Mouse (Mus musculus) frontal cortex, postnatal 14 days (tissue): ENCODE results near the gene Sigmar1.
"Not testable (repeated sequence)": the region's sequence is repeated elsewhere in the genome, so short reads cannot be mapped to it uniquely, and the experiment has no call there.

Source experiments
- DNase-seq, 2 experiments: peaks; one replicate each; pipeline ENCODE4 v3.0.0; 2022; ENCODE audit warnings: low spot score in 2 of 2

Gene Sigmar1

DNA sequence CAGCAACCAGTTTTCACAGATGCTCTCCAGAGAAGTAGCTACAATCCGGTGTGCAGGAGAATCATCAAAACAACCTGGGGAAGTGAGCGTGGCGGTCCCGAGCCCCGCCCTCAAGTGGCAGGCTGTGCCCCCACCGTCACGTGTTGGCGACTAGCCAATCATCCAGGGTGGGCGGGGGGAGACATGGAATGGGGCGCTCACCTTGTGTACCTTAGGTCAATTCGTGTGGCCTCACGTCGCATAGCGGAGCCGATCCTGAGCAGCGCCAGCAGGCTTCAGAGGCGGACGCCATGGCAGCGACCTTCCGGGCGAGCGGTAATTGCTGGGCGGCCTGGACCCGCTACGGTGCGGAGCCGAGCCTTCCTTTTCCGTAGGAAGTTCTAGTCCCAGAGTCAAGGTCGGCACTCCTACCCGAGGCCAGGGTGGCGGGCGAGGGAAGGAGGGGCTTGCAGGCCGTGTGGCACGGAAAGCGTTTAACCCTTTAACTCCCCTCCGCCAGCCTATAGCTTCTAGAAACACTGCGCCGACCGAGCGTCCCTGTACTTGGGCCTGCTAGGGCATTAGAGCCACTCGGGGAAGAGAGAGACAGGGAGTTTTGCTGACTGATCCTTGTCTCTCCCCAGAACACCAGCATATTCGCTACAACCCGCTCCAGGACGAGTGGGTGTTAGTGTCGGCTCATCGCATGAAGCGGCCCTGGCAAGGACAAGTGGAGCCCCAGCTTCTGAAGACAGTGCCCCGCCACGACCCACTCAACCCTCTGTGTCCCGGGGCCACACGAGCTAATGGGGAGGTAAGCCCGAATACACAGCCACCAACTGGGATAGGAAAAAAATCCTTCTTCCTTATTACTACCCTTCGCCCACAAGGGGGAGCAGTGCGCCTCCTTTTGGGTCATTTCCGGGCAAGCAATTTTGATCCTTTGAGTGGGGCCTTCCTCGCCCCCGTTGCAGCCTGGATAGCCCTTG, at the start of gene Sigmar1:
Gene Sigmar1 (minus strand): TSS at position 820 of the 968 bp plus-strand sequence.
- peak; percentile 75 to 76 for DNase-seq

DNA sequence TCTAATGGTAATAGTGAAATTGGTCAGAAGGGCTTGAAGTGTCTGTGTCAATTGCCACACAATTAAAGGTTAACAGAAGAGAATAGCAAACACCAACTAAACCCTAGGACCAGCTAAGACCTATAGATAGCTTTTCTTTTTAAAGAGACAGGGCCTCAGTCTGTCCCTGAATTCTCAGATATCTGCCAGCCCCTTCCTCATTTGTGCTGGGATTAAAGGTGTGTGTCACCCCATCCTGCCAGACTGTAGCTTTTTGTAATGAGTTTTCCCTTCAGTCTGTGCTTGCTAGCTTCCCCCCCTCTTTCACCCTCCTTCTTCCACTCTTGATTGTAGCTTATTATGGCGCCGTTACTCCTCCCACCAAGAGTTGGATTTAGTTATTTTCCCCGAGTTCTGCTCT, 27.2 kb upstream of the Sigmar1 start:
- not testable (repeated sequence) for DNase-seq

DNA sequence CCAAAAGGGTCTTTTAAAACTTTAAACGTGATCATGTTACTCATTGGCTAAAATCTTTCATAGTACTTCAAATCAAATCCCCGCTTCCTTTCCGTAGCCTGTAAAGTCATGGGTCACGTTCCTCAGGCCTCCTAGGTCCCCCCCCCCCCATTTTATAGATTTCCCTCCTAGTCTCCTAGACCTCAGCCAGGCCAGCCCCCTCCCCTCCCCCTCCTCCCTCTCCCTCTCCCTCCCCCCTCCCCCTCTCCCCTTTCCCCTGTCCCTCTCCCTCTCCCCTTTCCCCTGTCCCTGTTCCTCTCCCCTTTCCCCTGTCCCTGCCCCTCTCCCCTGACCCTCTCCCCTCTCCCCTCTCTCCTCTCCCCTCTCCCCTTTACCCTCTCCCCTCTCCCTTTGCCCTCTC, 26.8 kb upstream of the Sigmar1 start:
- DNase-seq = not testable (repeated sequence)

DNA sequence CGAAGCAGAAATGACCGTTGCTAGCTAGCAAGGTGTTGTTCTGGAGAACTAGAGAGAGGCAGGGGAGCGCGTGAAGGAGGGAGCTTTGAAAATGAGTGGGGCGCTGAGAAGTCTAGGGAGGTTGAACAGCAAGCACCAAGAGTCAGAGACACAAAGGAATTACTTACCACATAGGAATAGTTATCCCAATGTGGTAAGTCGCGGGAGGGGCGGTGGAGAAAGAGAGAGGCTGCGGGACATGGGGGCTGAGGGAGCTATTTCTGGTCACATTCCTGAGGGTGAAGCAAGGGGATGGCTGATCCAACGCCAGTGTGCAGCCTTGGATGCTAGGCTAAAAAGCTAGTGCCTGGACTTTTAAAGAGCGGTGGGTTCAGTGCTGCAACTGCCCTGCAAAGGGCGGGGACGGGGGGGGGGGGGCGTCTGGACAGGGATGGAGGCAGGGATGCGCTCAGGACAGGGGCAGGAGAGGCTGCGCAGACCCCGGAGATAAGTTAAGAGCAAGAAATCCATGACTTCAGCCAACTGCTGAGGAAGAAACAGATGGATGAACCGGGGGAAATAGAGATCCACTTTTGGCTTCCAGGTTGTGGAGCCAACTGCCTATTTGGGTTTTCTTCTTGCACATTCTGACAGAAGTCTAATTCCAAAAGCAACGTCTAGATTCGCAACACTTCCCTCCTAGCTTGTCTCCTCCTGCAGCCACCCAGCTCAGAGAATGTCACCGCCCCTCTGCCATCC, 26.0 kb upstream of the Sigmar1 start:
- not testable (repeated sequence) for DNase-seq

DNA sequence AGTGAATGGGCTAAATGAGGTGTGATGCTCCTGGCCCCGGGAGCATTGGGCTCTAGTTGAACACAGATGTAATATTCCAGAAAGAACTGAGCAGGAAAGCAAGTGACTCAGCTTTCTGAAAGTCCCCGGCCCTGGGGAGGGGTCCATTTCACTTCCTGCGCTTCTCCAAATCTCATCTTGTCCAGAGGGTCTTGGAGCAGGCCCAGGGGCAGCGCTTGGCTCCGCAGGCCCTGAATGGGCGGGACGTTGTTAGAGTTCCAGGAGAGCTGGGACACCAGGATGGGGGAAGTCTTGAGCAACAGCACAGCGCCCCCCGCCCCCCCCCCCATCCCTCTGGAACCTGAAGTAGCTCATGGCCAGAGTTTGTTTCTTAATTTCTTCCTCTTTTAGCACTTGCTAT, 25.3 kb upstream of the Sigmar1 start:
- DNase-seq = not testable (repeated sequence)

DNA sequence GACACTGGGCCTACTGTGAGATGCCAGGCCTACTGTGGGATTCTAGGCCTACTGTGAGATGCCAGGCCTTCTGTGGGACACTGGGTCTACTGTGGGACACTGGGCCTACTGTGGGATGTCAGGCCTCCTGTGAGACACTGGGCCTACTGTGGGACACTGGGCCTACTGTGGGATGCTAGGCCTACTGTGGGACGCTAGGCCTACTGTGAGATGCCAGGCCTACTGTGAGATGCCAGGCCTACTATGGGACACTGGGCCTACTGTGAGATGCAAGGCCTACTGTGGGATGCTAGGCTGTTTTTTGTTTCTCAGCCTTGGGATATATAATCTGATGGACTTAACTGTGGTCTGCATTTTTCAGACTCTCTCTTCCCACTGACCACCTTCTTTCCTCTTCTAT, 19.9 kb upstream of the Sigmar1 start:
- not testable (repeated sequence) for DNase-seq

DNA sequence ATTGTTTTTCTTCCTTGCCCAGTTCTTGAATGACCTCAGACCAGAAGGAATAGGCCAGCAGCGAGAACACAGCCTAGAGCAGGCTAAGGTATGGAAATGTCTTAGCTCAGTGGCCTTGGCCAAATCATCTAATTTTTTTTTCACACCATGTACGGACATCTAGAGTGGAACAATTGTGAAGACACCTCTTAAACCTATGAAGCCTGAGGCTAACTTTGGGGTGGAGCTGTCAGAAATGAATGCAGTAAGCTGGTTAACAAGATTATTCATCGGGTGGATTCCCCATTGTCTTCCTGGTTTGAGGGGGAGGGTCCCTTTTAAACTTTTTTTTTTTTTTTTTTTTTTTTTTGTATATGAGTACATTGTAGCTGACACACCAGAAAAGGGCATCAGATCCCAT, 18.5 kb upstream of the Sigmar1 start:
- DNase-seq = not testable (repeated sequence)

DNA sequence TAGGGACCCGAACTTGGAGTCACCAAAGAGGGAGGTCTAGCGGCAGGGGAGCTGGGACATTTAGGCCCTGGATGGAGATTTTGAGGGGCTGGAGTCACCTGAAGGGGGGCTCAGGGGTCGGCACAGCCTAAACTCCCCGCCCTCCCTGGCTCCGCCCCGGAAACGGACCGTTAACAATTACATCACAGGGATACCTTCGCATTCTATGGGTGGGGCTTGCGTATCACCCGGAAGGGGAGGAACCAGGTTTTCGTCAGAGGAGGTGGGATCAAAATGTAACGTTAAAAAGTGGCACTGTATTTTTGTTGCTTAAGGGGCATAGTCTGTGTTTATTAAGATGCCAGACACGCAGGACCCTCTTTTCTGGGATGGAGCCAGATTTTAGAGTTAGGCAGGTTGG, 18.0 kb upstream of the Sigmar1 start, which contains the start of gene Ccl27a:
Gene Ccl27a (minus strand): TSS at position 246 of the 400 bp plus-strand sequence.
- peak; percentile 68 to 72 for DNase-seq

DNA sequence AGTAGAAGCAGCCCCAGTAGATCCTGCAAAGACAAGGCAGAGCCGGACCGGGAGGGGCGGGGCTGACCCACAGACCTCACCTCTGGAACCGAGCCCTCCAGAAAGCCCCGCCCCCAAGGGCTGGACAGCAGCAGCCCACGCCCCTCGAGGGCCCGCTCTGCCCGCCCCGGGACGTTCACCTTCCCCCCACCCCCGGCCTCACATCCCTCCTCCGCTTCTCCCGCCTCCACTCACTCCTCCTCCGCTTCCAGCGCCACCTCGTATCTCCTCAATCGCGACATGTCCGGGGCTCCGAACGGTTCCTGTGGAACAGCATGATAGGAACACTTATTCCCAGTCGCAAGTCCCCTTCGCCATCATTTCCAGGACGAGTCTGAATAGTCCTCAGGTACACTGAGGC, 17.5 kb upstream of the Sigmar1 start:
- DNase-seq = not testable (repeated sequence)

DNA sequence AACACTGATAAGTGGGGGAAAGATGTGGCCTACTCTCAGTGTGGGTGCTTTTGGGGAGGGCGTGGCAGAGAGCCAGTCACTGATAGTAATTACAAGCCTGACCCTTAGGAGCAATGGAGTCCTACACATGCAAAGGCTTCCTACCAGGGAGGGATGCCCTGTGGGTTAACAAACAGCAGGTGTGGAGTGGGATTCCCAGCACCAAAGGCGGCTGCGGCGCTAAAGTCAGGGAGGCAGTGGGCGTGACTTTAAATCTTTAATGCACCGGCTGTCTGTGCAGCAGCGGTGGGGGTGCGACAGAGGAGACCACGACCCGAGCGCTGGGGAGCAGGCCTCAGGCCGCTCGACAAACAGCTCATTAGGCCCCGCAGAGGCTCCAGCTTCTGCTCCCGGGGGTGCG, 17.0 kb upstream of the Sigmar1 start:
- DNase-seq = not testable (repeated sequence)

DNA sequence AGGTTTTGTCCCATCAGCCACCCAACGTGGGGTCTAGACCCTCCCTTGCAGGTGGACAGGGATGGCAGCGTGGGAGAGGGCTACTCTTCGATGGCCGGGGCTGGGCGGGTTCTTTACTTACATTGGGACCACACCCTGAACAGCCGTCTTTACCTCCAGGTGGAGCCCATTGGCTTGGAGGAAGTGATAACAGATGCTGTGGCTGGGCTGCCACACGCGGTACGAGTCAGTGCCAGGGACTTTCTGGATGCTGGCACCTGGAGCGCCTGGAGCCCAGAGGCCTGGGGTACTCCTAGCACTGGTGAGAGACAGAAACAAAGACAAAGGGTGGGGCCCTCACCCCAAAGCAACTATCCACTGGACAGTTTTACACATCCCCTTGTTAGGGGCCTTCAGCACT, 11.3 kb upstream of the Sigmar1 start:
- not testable (repeated sequence) for DNase-seq

DNA sequence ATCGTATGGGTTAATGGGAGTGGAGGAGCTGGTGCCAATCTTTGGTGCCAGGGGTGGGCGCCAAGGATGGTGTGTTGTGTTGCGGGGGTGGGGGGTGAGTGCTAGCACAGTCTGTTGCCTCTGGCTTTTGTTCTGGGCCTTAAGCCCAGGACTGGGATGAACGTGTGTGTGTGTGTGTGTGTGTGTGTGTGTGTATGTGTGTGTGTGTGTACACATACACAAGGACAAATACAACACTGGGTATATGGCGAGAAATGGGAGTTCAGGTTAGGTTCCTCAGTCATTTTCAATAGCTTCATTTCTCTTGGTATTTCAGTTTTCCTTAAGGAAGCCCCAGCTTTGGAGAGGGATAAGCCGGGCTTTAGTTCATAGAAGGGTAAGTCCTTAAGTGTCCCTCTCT, 7.2 kb upstream of the Sigmar1 start:
- DNase-seq = not testable (repeated sequence)

DNA sequence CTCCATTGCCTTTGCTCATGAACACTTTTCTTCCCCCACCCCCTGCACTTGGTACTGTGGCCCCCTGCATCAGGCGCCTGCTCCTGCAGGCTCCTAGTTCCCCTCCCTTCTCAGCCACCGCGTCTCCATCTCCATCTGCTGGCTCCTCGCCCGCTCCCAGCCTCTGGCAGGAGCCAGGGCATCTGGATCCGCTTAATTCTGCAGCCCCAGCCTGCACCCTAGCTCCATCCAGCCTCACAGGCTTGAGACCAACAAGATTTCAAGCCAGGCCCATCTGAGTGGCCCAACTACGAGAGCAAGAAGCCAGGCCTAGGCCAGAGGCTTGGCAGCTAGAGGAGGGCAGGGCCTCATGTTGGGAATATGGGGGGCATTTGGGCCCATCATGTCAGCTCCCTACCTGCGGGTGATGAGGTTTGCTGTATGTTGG, 6.7 kb upstream of the Sigmar1 start:
- not testable (repeated sequence) for DNase-seq

DNA sequence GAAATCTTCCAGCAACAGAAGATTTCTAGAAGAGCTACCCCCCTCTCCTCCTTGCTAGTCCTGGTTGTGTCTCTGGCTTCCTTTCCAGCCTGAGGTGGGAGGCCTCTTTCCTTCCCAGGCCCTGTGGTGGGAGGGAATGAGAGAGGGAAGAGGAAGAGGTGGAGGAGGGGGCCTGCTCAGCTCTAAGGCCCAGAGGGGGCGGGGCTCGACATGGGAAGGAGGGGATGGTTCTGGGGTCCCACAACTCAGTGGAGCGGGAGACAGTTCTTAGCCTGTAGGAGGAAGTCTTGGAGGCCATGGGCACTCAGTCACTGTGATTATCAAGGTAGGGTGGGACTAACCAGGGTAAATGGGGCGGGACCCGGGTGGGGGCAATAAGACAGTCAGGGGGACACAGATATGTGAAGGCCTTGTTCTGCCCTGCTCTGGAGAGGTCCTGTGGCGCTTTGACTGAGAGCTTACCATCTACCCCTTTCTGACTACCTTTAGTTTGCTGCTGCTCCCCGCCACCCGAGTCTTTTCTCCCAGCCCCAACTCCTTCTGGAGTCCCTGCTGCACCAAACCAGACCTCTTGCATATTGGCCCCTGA, 6.2 kb upstream of the Sigmar1 start:
- DNase-seq = no peak

DNA sequence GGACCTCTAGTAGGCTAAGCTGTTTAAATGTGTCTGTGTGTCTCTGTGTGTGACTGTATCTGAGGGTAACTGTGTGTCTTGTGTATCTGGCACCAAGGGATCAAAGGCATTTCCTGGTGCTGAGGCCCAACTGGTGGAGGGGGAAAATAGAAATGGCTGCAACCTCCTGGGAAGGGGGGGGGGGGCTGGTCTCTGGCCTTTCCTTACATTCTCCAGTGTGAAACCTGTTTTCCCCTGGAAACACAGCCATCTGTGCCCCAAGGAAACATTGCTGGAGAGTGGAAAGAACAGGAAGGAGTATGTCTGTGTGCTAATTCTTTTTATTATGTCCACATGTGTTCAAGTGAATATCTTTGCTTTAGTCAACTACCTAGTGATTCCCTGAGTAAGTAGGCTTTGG, 5.7 kb upstream of the Sigmar1 start:
- no peak for DNase-seq

DNA sequence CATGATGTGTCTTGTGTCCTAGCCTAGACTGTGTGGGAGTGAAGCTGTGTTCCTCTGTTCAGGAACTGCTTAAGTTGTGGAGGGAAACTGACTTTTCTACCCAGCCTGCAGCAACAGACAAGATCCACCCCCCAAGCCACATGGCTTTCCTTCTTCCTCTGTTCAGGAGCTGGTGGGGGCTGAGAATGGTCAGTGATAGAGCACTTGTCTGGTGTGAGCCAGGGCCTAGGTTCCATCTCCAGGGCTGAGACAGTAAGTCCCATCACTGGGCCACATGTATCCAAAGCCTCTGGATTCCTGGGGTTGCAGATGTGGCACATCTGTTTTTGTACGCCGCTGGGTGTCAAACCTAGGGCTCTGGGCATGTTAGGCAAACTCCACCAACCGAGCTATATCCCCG, 5.0 kb upstream of the Sigmar1 start:
- no peak for DNase-seq

DNA sequence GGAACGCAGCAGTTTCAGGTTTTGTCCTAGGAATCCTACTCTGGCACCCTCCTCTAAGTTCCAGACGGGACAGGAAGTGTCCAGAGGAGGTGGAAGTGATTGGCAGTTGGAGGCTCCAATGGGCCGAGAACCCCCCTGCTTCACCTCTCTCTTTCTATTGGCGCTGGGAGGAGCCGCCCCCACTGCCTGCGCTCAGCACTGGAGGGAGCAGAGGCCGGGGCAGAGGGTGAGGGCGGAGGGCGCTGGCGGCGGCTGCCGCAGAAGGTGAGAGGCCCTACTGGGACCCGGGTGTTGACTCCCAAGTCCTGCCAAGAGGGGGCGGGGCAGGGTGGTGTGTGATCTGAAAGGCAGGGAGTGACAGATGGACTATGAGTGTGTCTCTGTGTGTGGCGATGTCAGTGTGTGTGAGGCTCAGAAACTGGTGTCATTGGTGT, 4.3 kb upstream of the Sigmar1 start:
- DNase-seq = peak; percentile 56 to 72

DNA sequence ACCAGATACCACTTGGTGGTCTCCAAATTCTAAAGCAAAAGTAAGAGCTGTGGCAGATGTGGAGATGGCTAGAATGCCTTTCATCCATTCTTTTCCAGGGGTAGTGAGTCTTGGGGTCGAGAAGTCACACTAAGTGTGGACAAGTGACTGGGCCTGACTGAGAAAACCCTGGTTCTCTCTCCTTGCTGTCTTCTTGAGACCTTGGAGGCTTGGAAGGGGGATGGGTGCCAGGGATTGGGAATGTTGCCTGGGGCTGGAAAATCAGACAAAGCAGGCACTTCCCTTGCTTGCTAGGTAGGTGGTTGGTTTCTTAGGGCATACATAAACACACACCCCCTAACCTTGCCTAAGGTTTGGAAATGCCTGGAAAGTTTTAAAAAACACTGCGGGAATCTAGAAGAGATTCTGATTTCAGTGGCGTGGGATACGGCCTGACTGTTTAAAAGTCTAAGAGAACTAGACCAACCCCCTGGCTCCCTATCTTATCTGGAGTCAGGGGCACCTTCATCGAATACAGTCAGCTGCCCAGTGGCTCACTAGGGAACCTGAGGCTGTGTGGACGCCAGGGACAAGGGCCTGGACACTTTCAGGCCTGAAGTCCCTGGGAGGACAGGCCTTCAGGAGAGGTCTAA, 3.8 kb upstream of the Sigmar1 start:
- DNase-seq = no peak

DNA sequence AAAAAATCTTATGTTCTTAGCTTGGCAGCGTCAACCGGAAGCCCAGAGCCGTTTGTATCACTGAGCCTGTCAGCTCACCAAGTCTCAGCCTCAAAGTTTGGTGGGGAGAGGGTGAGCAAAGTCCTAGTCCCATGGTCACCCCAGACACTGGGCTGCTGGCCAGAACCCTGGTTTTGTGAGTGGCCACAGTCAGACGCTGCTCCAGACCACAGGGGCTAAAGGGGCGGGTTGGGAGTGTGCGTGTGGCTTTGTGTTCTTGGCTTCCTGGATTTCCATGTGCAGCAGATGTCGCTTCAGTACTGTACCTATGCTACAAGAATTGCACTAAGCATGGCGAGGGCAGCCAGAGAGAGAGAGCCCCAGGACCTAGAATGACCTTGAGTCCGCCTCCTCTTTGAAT, 3.2 kb upstream of the Sigmar1 start:
- no peak for DNase-seq

DNA sequence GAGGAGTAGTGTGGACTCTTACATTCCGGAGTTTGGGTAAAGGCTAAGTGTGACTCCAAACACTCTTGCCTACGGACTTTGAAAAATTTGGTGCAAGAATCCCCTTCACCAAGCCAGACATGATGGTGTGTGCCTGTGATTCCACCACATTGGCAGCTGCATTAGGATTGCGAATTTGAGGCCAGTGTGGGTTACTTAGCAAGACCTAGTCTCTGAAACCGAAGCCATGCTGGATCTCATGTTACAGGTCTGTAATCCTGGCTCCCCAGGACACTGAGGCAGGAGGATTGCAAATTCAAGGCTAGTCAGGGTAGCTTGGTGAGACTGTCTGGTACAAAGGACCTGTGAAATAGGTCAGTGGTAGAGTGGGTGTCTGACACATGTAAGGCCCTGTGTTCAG, 2.7 kb upstream of the Sigmar1 start:
- no peak for DNase-seq

DNA sequence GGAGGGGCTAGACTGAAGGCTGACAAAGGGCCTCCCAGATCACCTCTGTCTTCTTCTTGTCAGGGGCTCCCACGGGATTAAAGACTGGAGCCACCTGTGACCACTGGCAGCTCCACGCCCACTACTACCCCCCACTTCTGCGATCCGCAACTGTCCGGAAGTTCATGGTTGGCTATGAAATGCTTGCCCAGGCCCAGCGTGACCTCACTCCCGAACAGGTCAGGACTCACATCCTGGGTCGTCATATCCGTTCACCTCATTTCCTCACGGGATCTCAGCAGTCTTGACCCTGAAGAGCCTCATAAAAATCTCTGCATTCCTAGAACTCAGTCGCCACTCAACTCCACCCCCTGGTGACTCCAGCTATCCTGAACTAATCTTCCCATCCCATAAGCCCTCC, 2.1 kb upstream of the Sigmar1 start:
- no peak for DNase-seq

DNA sequence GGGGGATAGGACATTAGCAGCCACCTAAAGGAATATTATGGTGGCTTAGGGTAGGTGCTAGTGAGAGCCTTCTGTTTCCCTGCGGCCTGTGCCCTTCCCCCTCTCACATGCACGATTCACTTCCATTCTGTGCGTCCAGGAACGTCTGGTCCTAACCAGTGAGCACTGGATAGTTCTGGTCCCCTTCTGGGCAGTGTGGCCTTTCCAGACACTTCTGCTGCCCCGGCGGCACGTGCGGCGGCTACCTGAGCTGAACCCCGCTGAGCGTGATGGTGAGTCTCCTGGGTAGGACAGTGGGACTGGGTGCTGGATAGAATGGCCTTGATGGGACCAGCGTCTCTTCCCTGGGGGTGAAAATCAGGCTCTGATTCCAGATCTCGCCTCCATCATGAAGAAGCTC, 1.4 kb upstream of the Sigmar1 start:
- DNase-seq = no peak
